ENCODE assay signal across 13 mouse cellular contexts in genomic region chr5:72586667-72587191, GRCm38 (mm10). TPM values are rescaled to one million over a fixed set of nuclear protein-coding genes. Genes with fewer than 3 reads are reported as not detected.
DNase-seq lines count a peak whose midpoint lies in the region; ATAC-seq and TF ChIP-seq lines count a peak whose summit lies in the region.
"Not testable (repeated sequence)": the region's sequence is repeated elsewhere in the genome, so short reads cannot be mapped to it uniquely, and the experiment has no call there.
"Had no signal": no experiment of that assay in that cellular context is flagged by ENCODE, and none has a peak within 500 bp of the region (broad histone marks: within the 10 kb centered on the region; RNA-seq: fewer than 3 reads in every experiment).

No protein-coding gene starts in this region.

- H3K4me1 ChIP-seq in embryonic facial prominence, embryonic 14.5 days (ENCODE audit: control insufficient read depth, insufficient read depth, low read length); heart, embryonic 10.5 days; hindbrain, embryonic 13.5 days (replicated peaks); kidney, embryonic 16.5 days (ENCODE audit: insufficient read depth, low read length); liver, embryonic 14.5 days (replicated peaks; ENCODE audit: control insufficient read depth in 2 of 2, insufficient read depth in 2 of 2, low read length in 1 of 2); midbrain, embryonic 13.5 days (replicated peaks): not testable (repeated sequence)

- peak overlapping the region; percentile 37 for H3K4me3 ChIP-seq in embryonic facial prominence, embryonic 14.5 days (ENCODE audit: low read depth, low read length)
- peak overlapping the region; percentile 55 for H3K4me3 ChIP-seq in heart, embryonic 10.5 days
- H3K4me3 ChIP-seq in hindbrain, embryonic 13.5 days = peak overlapping the region; percentile 42
- H3K4me3 ChIP-seq in kidney, embryonic 16.5 days (ENCODE audit: low read length) = peak overlapping the region; percentile 43
- H3K4me3 ChIP-seq in liver, embryonic 14.5 days (ENCODE audit: insufficient read depth in 1 of 2, low read depth in 2 of 2, low read length in 2 of 2) = not testable (repeated sequence)
- H3K4me3 ChIP-seq in midbrain, embryonic 13.5 days (replicated peaks) = peak overlapping the region; percentile 45

- H3K27me3 ChIP-seq in embryonic facial prominence, embryonic 14.5 days (replicated peaks; ENCODE audit: control insufficient read depth, insufficient read depth, low read length); liver, embryonic 14.5 days (ENCODE audit: control insufficient read depth, insufficient read depth, low read length): not testable (repeated sequence)
- H3K27me3 ChIP-seq in heart, embryonic 10.5 days (ENCODE audit: insufficient read depth, poor library complexity, severe bottlenecking) = peaks cover 30% of the 10 kb centered on the region
- peaks cover 15% of the 10 kb centered on the region for H3K27me3 ChIP-seq in hindbrain, embryonic 13.5 days
- H3K27me3 ChIP-seq in kidney, embryonic 16.5 days (ENCODE audit: insufficient read depth, low read length) = peaks cover 15% of the 10 kb centered on the region
- H3K27me3 ChIP-seq in midbrain, embryonic 13.5 days = peaks cover 13% of the 10 kb centered on the region

- not testable (repeated sequence) for TF ChIP-seq CTCF in liver, embryonic 14.5 days (IDR thresholded peaks at IDR 0.05; ENCODE audit: low read depth)

- not testable (repeated sequence) for H3K36me3 ChIP-seq in embryonic facial prominence, embryonic 14.5 days (ENCODE audit: control insufficient read depth, insufficient read depth, low read length); heart, embryonic 10.5 days; hindbrain, embryonic 13.5 days; kidney, embryonic 16.5 days (ENCODE audit: insufficient read depth, low read length); liver, embryonic 14.5 days (replicated peaks; ENCODE audit: control insufficient read depth, insufficient read depth, low read depth); midbrain, embryonic 13.5 days

- not testable (repeated sequence) for H3K9me3 ChIP-seq in embryonic facial prominence, embryonic 14.5 days (ENCODE audit: control insufficient read depth, low read length); heart, embryonic 10.5 days; hindbrain, embryonic 13.5 days; kidney, embryonic 16.5 days (ENCODE audit: low read length); liver, embryonic 14.5 days (ENCODE audit: control insufficient read depth, low read length); midbrain, embryonic 13.5 days

- 42% methylated on average over 25 of the region's 25 CpGs for WGBS in embryonic facial prominence, embryonic 14.5 days
- WGBS in heart, embryonic 10.5 days = 44% methylated on average over 25 of the region's 25 CpGs
- WGBS in hindbrain, embryonic 13.5 days = 48% methylated on average over 25 of the region's 25 CpGs
- WGBS in kidney, embryonic 16.5 days = 44% methylated on average over 25 of the region's 25 CpGs
- 36% methylated on average over 25 of the region's 25 CpGs for WGBS in liver, embryonic 14.5 days (ENCODE audit: insufficient replicate concordance)
- 44% methylated on average over 25 of the region's 25 CpGs for WGBS in midbrain, embryonic 13.5 days

- not testable (repeated sequence) for TF ChIP-seq EP300 in liver, embryonic 14.5 days (IDR thresholded peaks at IDR 0.05; ENCODE audit: low read depth)

- peak; percentile 35 for ATAC-seq in CD4-positive, CD25-positive, alpha-beta regulatory T cell, adult 4 months
- not testable (repeated sequence) for ATAC-seq in embryonic facial prominence, embryonic 14.5 days (ENCODE audit: low read depth); liver, embryonic 14.5 days (ENCODE audit: insufficient read depth)
- ATAC-seq in hindbrain, embryonic 13.5 days (ENCODE audit: low FRiP score) = peak; percentile 72
- ATAC-seq in kidney, embryonic 16.5 days (ENCODE audit: low FRiP score, low TSS enrichment) = peak; percentile 54; the same call in 1 of the 2 replicates
- peak; percentile 83 for ATAC-seq in midbrain, embryonic 13.5 days

- H3K4me2 ChIP-seq in embryonic facial prominence, embryonic 14.5 days (ENCODE audit: low read depth, low read length) = peak overlapping the region; percentile 68
- peak overlapping the region; percentile 61 for H3K4me2 ChIP-seq in hindbrain, embryonic 13.5 days
- peak overlapping the region; percentile 60 for H3K4me2 ChIP-seq in kidney, embryonic 16.5 days (replicated peaks; ENCODE audit: low read depth, low read length)
- H3K4me2 ChIP-seq in liver, embryonic 14.5 days (ENCODE audit: low read depth) = peak overlapping the region; percentile 24; the same call in 1 of the 2 replicates
- H3K4me2 ChIP-seq in midbrain, embryonic 13.5 days (replicated peaks) = peak overlapping the region; percentile 64

- not testable (repeated sequence) for H3K27ac ChIP-seq in embryonic facial prominence, embryonic 14.5 days (replicated peaks; ENCODE audit: low read depth, low read length); heart, embryonic 10.5 days; hindbrain, embryonic 13.5 days; kidney, embryonic 16.5 days (ENCODE audit: low read length); liver, embryonic 14.5 days; midbrain, embryonic 13.5 days

- H3K9ac ChIP-seq in embryonic facial prominence, embryonic 14.5 days (ENCODE audit: low read depth, low read length); liver, embryonic 14.5 days (replicated peaks): not testable (repeated sequence)
- peak overlapping the region; percentile 51 for H3K9ac ChIP-seq in hindbrain, embryonic 13.5 days
- H3K9ac ChIP-seq in kidney, embryonic 16.5 days (replicated peaks; ENCODE audit: low read length) = peak overlapping the region; percentile 31; the same call in 1 of the 2 replicates
- peak overlapping the region; percentile 55 for H3K9ac ChIP-seq in midbrain, embryonic 13.5 days (replicated peaks)

- DNase-seq in embryonic facial prominence, embryonic 14.5 days (ENCODE audit: low spot score); heart, embryonic 10.5 days (ENCODE audit: low spot score); liver, embryonic 14.5 days (ENCODE audit: low read depth in 3 of 3, low spot score in 3 of 3): not testable (repeated sequence)
- peak; percentile 20 for DNase-seq in retina, postnatal 1 day

RNA-seq across cellular contexts. Expression of gene Gm5868, which starts 0.6 kb away (rescaled TPM):
- polyA plus RNA-seq in CD4-positive, CD25-positive, alpha-beta regulatory T cell, adult 4 months (2017; shearing (Covaris generic)) = not detected
- 0.56 and 0.81 TPM in 2 replicates for polyA plus RNA-seq in embryonic facial prominence, embryonic 14.5 days (2014; fragmentation: Nextera tagmentation; extraction: Ambion mirVana)
- polyA plus RNA-seq in heart, embryonic 10.5 days (2016; fragmentation: Nextera tagmentation; extraction: Ambion mirVana) = 0.43 and 1.3 TPM in 2 replicates
- polyA plus RNA-seq in hindbrain, embryonic 13.5 days (2015; fragmentation: Nextera tagmentation; extraction: Ambion mirVana) = 7.6 and 7.8 TPM in 2 replicates
- 0.33 and 0.45 TPM in 2 replicates for polyA plus RNA-seq in kidney, embryonic 16.5 days (2015; fragmentation: Nextera tagmentation; extraction: Ambion mirVana)
- not detected in 2 replicates for polyA plus RNA-seq in liver, embryonic 14.5 days (2012; rRNA removed)
- polyA plus RNA-seq in liver, embryonic 14.5 days (2014; fragmentation: Nextera tagmentation; extraction: Ambion mirVana) = not detected in 2 replicates
- 5.9 and 6.8 TPM in 2 replicates for polyA plus RNA-seq in midbrain, embryonic 13.5 days (2015; fragmentation: Nextera tagmentation; extraction: Ambion mirVana)
- polyA plus RNA-seq: erythroblast, embryonic 14.5 days; heart, adult 2 months; inflammation-experienced regulatory T-cells, adult 6 months; large intestine, adult 2 months; liver, adult 2 months had no signal

RNA-seq across cellular contexts. Expression of gene Zar1, which starts 5.7 kb away (rescaled TPM):
- polyA plus RNA-seq in CD4-positive, CD25-positive, alpha-beta regulatory T cell, adult 4 months (2017; shearing (Covaris generic)) = not detected
- 0.74 and 1.1 TPM in 2 replicates for polyA plus RNA-seq in embryonic facial prominence, embryonic 14.5 days (2014; fragmentation: Nextera tagmentation; extraction: Ambion mirVana)
- 0.38 and 1.7 TPM in 2 replicates for polyA plus RNA-seq in heart, embryonic 10.5 days (2016; fragmentation: Nextera tagmentation; extraction: Ambion mirVana)
- 3.4 and 3.7 TPM in 2 replicates for polyA plus RNA-seq in hindbrain, embryonic 13.5 days (2015; fragmentation: Nextera tagmentation; extraction: Ambion mirVana)
- polyA plus RNA-seq in kidney, embryonic 16.5 days (2015; fragmentation: Nextera tagmentation; extraction: Ambion mirVana) = 0.24 and 0.30 TPM in 2 replicates
- polyA plus RNA-seq in liver, embryonic 14.5 days (2012; rRNA removed) = 0.02 TPM in 1 of 2 replicates, not detected in the other
- not detected in 2 replicates for polyA plus RNA-seq in liver, embryonic 14.5 days (2014; fragmentation: Nextera tagmentation; extraction: Ambion mirVana)
- polyA plus RNA-seq in midbrain, embryonic 13.5 days (2015; fragmentation: Nextera tagmentation; extraction: Ambion mirVana) = 2.3 and 2.4 TPM in 2 replicates
- polyA plus RNA-seq: erythroblast, embryonic 14.5 days; heart, adult 2 months; inflammation-experienced regulatory T-cells, adult 6 months; large intestine, adult 2 months; liver, adult 2 months had no signal

RNA-seq across cellular contexts. Expression of gene Nfxl1, which starts 27.2 kb away (rescaled TPM):
- 1 to 10 TPM; 2.6 to 2.7 TPM for polyA plus RNA-seq in CD4-positive, CD25-positive, alpha-beta regulatory T cell, adult 4 months (2017; shearing (Covaris generic))
- 20.9 and 26.2 TPM in 2 replicates for polyA plus RNA-seq in embryonic facial prominence, embryonic 14.5 days (2014; fragmentation: Nextera tagmentation; extraction: Ambion mirVana)
- 14.1 and 19.7 TPM in 2 replicates for polyA plus RNA-seq in heart, embryonic 10.5 days (2016; fragmentation: Nextera tagmentation; extraction: Ambion mirVana)
- polyA plus RNA-seq in hindbrain, embryonic 13.5 days (2015; fragmentation: Nextera tagmentation; extraction: Ambion mirVana) = 14.5 and 15.6 TPM in 2 replicates
- polyA plus RNA-seq in kidney, embryonic 16.5 days (2015; fragmentation: Nextera tagmentation; extraction: Ambion mirVana) = 18.0 and 19.7 TPM in 2 replicates
- polyA plus RNA-seq in liver, embryonic 14.5 days (2012; rRNA removed) = 4.3 and 6.8 TPM in 2 replicates
- polyA plus RNA-seq in liver, embryonic 14.5 days (2014; fragmentation: Nextera tagmentation; extraction: Ambion mirVana) = 7.0 TPM in 2 replicates
- 15.2 and 17.2 TPM in 2 replicates for polyA plus RNA-seq in midbrain, embryonic 13.5 days (2015; fragmentation: Nextera tagmentation; extraction: Ambion mirVana)

RNA-seq across cellular contexts. Expression of gene Cnga1, which starts 57.3 kb away (rescaled TPM):
- 1 to 10 TPM in 1 of 2 experiments, under 1 TPM in 1; 0.70 to 1.2 TPM for polyA plus RNA-seq in CD4-positive, CD25-positive, alpha-beta regulatory T cell, adult 4 months (2017; shearing (Covaris generic))
- not detected in 2 replicates for polyA plus RNA-seq in embryonic facial prominence, embryonic 14.5 days (2014; fragmentation: Nextera tagmentation; extraction: Ambion mirVana)
- not detected in 2 replicates for polyA plus RNA-seq in heart, embryonic 10.5 days (2016; fragmentation: Nextera tagmentation; extraction: Ambion mirVana)
- not detected in 2 replicates for polyA plus RNA-seq in hindbrain, embryonic 13.5 days (2015; fragmentation: Nextera tagmentation; extraction: Ambion mirVana)
- polyA plus RNA-seq in kidney, embryonic 16.5 days (2015; fragmentation: Nextera tagmentation; extraction: Ambion mirVana) = not detected in 2 replicates
- polyA plus RNA-seq in liver, embryonic 14.5 days (2012; rRNA removed) = not detected in 2 replicates
- not detected in 2 replicates for polyA plus RNA-seq in liver, embryonic 14.5 days (2014; fragmentation: Nextera tagmentation; extraction: Ambion mirVana)
- not detected in 2 replicates for polyA plus RNA-seq in midbrain, embryonic 13.5 days (2015; fragmentation: Nextera tagmentation; extraction: Ambion mirVana)
- polyA plus RNA-seq: erythroblast, embryonic 14.5 days; heart, adult 2 months; large intestine, adult 2 months; liver, adult 2 months had no signal
